Mouse (Mus musculus): ENCODE data around the gene Slc4a7.
"Not testable (repeated sequence)": the region's sequence is repeated elsewhere in the genome, so short reads cannot be mapped to it uniquely, and the experiment has no call there.

Gene Slc4a7

GRCm38 (mm10) chr14:14800332-14800731, 98.3 kb downstream of the Slc4a7 start:
- DNase-seq (ENCODE audit: low read depth), result no peak

GRCm38 (mm10) chr14:14800810-14801209, 98.7 kb downstream of the Slc4a7 start:
- no peak for DNase-seq (ENCODE audit: low read depth)

- DNase-seq (ENCODE audit: low read depth), result not testable (repeated sequence)
Observed at GRCm38 (mm10) chr14:14803115-14803514, 101.0 kb downstream of the Slc4a7 start, which contains the start of gene Nek10. Gene Nek10 (plus strand): TSS chr14:14803415.

- DNase-seq (ENCODE audit: low read depth), result no peak
Observed at GRCm38 (mm10) chr14:14803921-14804517, 101.9 kb downstream of the Slc4a7 start.

- DNase-seq (ENCODE audit: low read depth), result no peak
Observed at GRCm38 (mm10) chr14:14804518-14805212, 102.6 kb downstream of the Slc4a7 start.

GRCm38 (mm10) chr14:14832520-14833240, 130.6 kb downstream of the Slc4a7 start:
- DNase-seq (ENCODE audit: low read depth), result peak; percentile 89

- DNase-seq (ENCODE audit: low read depth), result no peak
Observed at GRCm38 (mm10) chr14:14833498-14833897, 131.4 kb downstream of the Slc4a7 start.

GRCm38 (mm10) chr14:14834266-14834665, 132.2 kb downstream of the Slc4a7 start:
- no peak for DNase-seq (ENCODE audit: low read depth)

GRCm38 (mm10) chr14:14837627-14838026, 135.5 kb downstream of the Slc4a7 start:
- DNase-seq (ENCODE audit: low read depth), result no peak

- no peak for DNase-seq (ENCODE audit: low read depth)
Observed at GRCm38 (mm10) chr14:14838109-14838508, 136.0 kb downstream of the Slc4a7 start.

- no peak for DNase-seq (ENCODE audit: low read depth)
Observed at GRCm38 (mm10) chr14:14842734-14843530, 140.9 kb downstream of the Slc4a7 start.

Measured in fibroblast of lung, adult 2 months (primary cell).